Mouse (Mus musculus) bone marrow, adult 2 months (tissue): ENCODE measurements around the gene Rrm2.

Source experiments
- CTCF ChIP-seq: fragments of 200-500 bp; IDR thresholded peaks from 2 replicates; pipeline ENCODE4 v1.5.1; 2011; ENCODE audit warnings: low read length, control low read depth; ENCODE audit not compliant: control insufficient read depth, insufficient read depth
- POLR2A ChIP-seq: fragments of 200-500 bp; IDR thresholded peaks from 2 replicates; pipeline ENCODE4 v1.6.1; 2011; ENCODE audit warnings: low read depth, mild to moderate bottlenecking, control low read depth, low read length, borderline replicate concordance; ENCODE audit not compliant: control insufficient read depth

GRCm38 (mm10) chr12:24723859-24724258, 15.8 kb downstream of the Rrm2 start:
- TF ChIP-seq POLR2A (no peak), CTCF (no peak)
